Mouse (Mus musculus) midbrain, embryonic 12.5 days (tissue): ENCODE results near the gene Irgm2. TPM values are rescaled to one million over a fixed set of nuclear protein-coding genes. Genes with fewer than 3 reads are reported as not detected.

Experiments
- ATAC-seq: fragments of 200-750 bp; cut with Nextera tagmentation; 2 replicates; pipeline ENCODE4 v1.8.0; 2017; ENCODE audit warnings: low read depth, moderate TSS enrichment, moderate library complexity; ENCODE audit not compliant: low FRiP score
- H3K27ac ChIP-seq: fragments of 300-500 bp; sonication (generic); replicated peaks from 2 replicates; pipeline ENCODE4 v1.5.1; 2016; ENCODE audit warnings: mild to moderate bottlenecking
- H3K27me3 ChIP-seq: fragments of 300-500 bp; sonication (generic); 2 replicates; pipeline ENCODE4 v1.6.1; 2016; ENCODE audit warnings: mild to moderate bottlenecking
- H3K36me3 ChIP-seq: fragments of 300-500 bp; sonication (generic); 2 replicates; pipeline ENCODE4 v1.6.1; 2016
- H3K4me1 ChIP-seq: fragments of 300-500 bp; sonication (generic); 2 replicates; pipeline ENCODE4 v1.6.1; 2016
- H3K4me2 ChIP-seq: fragments of 300-500 bp; sonication (generic); replicated peaks from 2 replicates; pipeline ENCODE4 v1.6.1; 2016; ENCODE audit warnings: mild to moderate bottlenecking, moderate library complexity
- H3K4me3 ChIP-seq: fragments of 300-500 bp; sonication (generic); 2 replicates; pipeline ENCODE4 v1.5.1; 2016; ENCODE audit warnings: mild to moderate bottlenecking
- H3K9ac ChIP-seq: fragments of 300-500 bp; sonication (generic); replicated peaks from 2 replicates; pipeline ENCODE4 v1.6.1; 2016; ENCODE audit warnings: mild to moderate bottlenecking, moderate library complexity
- H3K9me3 ChIP-seq: fragments of 300-500 bp; sonication (generic); 2 replicates; pipeline ENCODE4 v1.6.1; 2016; ENCODE audit warnings: mild to moderate bottlenecking
- WGBS: fragments of 180-500 bp; shearing (Covaris S2); methylation state at CpG from one replicate; pipeline ENCODE4 v1.1.7; 2016; 5-methylcytosine and 5-hydroxymethylcytosine counted together
- polyA plus RNA-seq: library from polyadenylated mRNA; unstranded; fragments of >200 nt; fragmentation: Nextera tagmentation; extraction: Ambion mirVana; gene quantifications from 2 replicates; pipeline ENCODE4 v1.2.1, GENCODE M21; 2016

The Irgm2 gene
- polyA plus RNA-seq, 1 experiment from 2014 or later = 0.97 TPM

GRCm38 (mm10) chr11:58235152-58235551 is 35.7 kb downstream of the Irgm2 start:
- no peak overlapping the region for H3K4me3 ChIP-seq
- no peak overlapping the region for H3K27ac ChIP-seq
- WGBS = 16% methylated on average over 6 of the region's 6 CpGs
- H3K9ac ChIP-seq = no peak overlapping the region
- H3K4me1 ChIP-seq = no peaks in the 10 kb centered on the region
- no peaks in the 10 kb centered on the region for H3K36me3 ChIP-seq
- no peak overlapping the region for H3K4me2 ChIP-seq
- H3K27me3 ChIP-seq = 0 out of 2 replicates have a peak, but pooled peaks cover 5% of the 10 kb centered on the region
- ATAC-seq = no peak
- no peaks in the 10 kb centered on the region for H3K9me3 ChIP-seq

GRCm38 (mm10) chr11:58238840-58239791 is 39.7 kb downstream of the Irgm2 start:
- 2% methylated on average over 37 of the region's 37 CpGs for WGBS
- Histone ChIP-seq H3K4me2 (peak overlapping the region; percentile 60), H3K27me3 (no peaks in the 10 kb centered on the region), H3K4me1 (no peaks in the 10 kb centered on the region), H3K36me3 (no peaks in the 10 kb centered on the region), H3K27ac (no peak overlapping the region), H3K9ac (peak overlapping the region; percentile 51), H3K9me3 (no peaks in the 10 kb centered on the region), H3K4me3 (peak overlapping the region; percentile 44)
- peak; percentile 87 for ATAC-seq

DNA sequence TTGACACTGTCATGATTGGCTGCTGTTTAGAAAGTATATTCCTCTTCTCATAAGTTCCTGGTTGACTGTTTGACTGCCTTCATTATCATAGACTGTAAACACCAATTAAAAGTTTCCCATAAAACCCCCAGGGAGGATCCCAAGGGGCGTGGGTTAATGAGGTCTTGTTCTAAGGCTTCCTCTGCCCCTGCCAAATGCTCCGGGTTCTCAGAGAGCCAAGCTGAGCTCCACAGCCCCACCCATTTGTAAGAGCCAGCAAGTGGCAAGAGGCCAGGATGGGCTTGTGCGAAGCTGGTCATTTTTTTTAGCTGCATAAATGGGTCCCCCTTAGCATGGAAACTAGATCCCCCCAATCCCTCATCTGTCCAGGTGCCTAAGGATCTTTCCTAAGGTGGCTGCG is 47.9 kb downstream of the Irgm2 start:
- WGBS = 63% methylated on average over 4 of the region's 4 CpGs
- Histone ChIP-seq H3K4me2 (no peak overlapping the region), H3K27me3 (no peaks in the 10 kb centered on the region), H3K4me1 (no peaks in the 10 kb centered on the region), H3K9ac (no peak overlapping the region), H3K27ac (no peak overlapping the region), H3K36me3 (no peaks in the 10 kb centered on the region), H3K9me3 (no peaks in the 10 kb centered on the region), H3K4me3 (no peak overlapping the region)
- no peak for ATAC-seq

GRCm38 (mm10) chr11:58249203-58249981 is 50.0 kb downstream of the Irgm2 start:
- ATAC-seq = no peak
- Histone ChIP-seq H3K9ac (no peak overlapping the region), H3K4me3 (no peak overlapping the region), H3K4me1 (no peaks in the 10 kb centered on the region), H3K27me3 (no peaks in the 10 kb centered on the region), H3K4me2 (no peak overlapping the region), H3K27ac (no peak overlapping the region), H3K9me3 (no peaks in the 10 kb centered on the region), H3K36me3 (no peaks in the 10 kb centered on the region)
- 90% methylated on average over 7 of the region's 7 CpGs for WGBS

- H3K36me3 ChIP-seq = no peaks in the 10 kb centered on the region
- H3K9ac ChIP-seq = no peak overlapping the region
- no peak overlapping the region for H3K4me2 ChIP-seq
- H3K27me3 ChIP-seq = no peaks in the 10 kb centered on the region
- no peaks in the 10 kb centered on the region for H3K4me1 ChIP-seq
- H3K27ac ChIP-seq = no peak overlapping the region
- WGBS = 65% methylated on average over 5 of the region's 5 CpGs
- no peak for ATAC-seq
- no peaks in the 10 kb centered on the region for H3K9me3 ChIP-seq
- no peak overlapping the region for H3K4me3 ChIP-seq
Measured at GRCm38 (mm10) chr11:58250550-58250949, 51.1 kb downstream of the Irgm2 start.

- Histone ChIP-seq H3K4me2 (no peak overlapping the region), H3K4me3 (no peak overlapping the region), H3K27me3 (no peaks in the 10 kb centered on the region), H3K9ac (no peak overlapping the region), H3K9me3 (no peaks in the 10 kb centered on the region), H3K4me1 (no peaks in the 10 kb centered on the region), H3K36me3 (no peaks in the 10 kb centered on the region), H3K27ac (no peak overlapping the region)
- no peak for ATAC-seq
- 84% methylated on average over 3 of the region's 3 CpGs for WGBS
Measured at GRCm38 (mm10) chr11:58254411-58254810, 55.0 kb downstream of the Irgm2 start.

- WGBS = 88% methylated on average over 5 of the region's 5 CpGs
- Histone ChIP-seq H3K9me3 (no peaks in the 10 kb centered on the region), H3K4me3 (no peak overlapping the region), H3K27ac (no peak overlapping the region), H3K4me2 (no peak overlapping the region), H3K9ac (no peak overlapping the region), H3K27me3 (no peaks in the 10 kb centered on the region), H3K36me3 (no peaks in the 10 kb centered on the region), H3K4me1 (no peaks in the 10 kb centered on the region)
- no peak for ATAC-seq
Measured at GRCm38 (mm10) chr11:58257816-58258215, 58.4 kb downstream of the Irgm2 start.

GRCm38 (mm10) chr11:58260156-58260555 is 60.7 kb downstream of the Irgm2 start:
- Histone ChIP-seq H3K4me3 (no peak overlapping the region), H3K4me2 (no peak overlapping the region), H3K4me1 (no peaks in the 10 kb centered on the region), H3K27ac (no peak overlapping the region), H3K9ac (no peak overlapping the region), H3K27me3 (no peaks in the 10 kb centered on the region), H3K9me3 (no peaks in the 10 kb centered on the region), H3K36me3 (no peaks in the 10 kb centered on the region)
- 87% methylated on average over 4 of the region's 4 CpGs for WGBS
- no peak for ATAC-seq

DNA sequence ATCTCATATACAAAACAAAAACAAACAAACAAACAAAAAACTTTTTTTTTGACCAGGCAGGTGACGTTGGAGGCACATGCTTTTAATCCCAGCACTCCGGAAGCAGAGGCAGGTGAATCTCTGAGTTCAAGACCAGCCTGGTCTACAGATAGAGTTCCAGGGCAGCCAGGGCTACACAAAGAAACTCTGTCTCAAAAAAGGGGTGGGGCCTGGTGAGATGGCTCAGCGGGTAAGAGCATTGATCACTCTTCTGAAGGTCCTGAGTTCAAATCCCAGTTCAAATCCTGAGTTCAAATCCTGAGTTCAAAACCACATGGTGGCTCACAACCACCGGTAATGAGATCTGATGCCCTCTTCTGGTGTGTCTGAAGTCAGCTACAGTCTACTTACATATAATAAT is 62.4 kb downstream of the Irgm2 start:
- WGBS = 91% methylated on average over 4 of the region's 4 CpGs
- no peaks in the 10 kb centered on the region for H3K36me3 ChIP-seq
- H3K9ac ChIP-seq = no peak overlapping the region
- ATAC-seq = no peak
- H3K27ac ChIP-seq = no peak overlapping the region
- H3K9me3 ChIP-seq = no peaks in the 10 kb centered on the region
- no peak overlapping the region for H3K4me3 ChIP-seq
- no peaks in the 10 kb centered on the region for H3K4me1 ChIP-seq
- no peak overlapping the region for H3K4me2 ChIP-seq
- H3K27me3 ChIP-seq = no peaks in the 10 kb centered on the region

DNA sequence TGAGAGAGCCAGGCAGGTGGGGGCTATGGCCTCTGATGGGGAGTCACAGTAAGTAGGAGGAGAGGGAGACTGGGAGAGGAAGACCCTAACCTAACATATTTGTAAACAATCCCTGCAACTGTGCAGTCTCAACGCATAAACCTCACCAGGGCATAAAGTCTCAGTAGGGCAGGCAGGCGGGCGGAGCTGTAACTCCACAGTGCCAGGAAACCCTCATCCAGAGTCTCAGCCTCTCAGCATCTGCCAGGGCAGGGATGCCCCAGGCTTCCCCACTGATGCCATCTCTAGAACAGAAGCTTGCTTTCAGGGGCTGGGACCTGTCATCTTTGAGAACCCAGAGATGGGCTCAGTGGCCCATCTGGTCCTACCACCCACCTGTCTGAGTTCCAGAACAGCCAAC is 62.9 kb downstream of the Irgm2 start:
- 94% methylated on average over 3 of the region's 3 CpGs for WGBS
- no peak overlapping the region for H3K4me3 ChIP-seq
- no peak for ATAC-seq
- H3K27me3 ChIP-seq = no peaks in the 10 kb centered on the region
- no peak overlapping the region for H3K27ac ChIP-seq
- no peaks in the 10 kb centered on the region for H3K9me3 ChIP-seq
- H3K36me3 ChIP-seq = no peaks in the 10 kb centered on the region
- H3K4me1 ChIP-seq = no peaks in the 10 kb centered on the region
- no peak overlapping the region for H3K9ac ChIP-seq
- H3K4me2 ChIP-seq = no peak overlapping the region

GRCm38 (mm10) chr11:58263516-58263915 is 64.1 kb downstream of the Irgm2 start:
- Histone ChIP-seq H3K9me3 (no peaks in the 10 kb centered on the region), H3K36me3 (no peaks in the 10 kb centered on the region), H3K27me3 (no peaks in the 10 kb centered on the region), H3K4me2 (no peak overlapping the region), H3K9ac (no peak overlapping the region), H3K27ac (no peak overlapping the region), H3K4me3 (no peak overlapping the region), H3K4me1 (no peaks in the 10 kb centered on the region)
- no peak for ATAC-seq
- WGBS = 91% methylated on average over 2 of the region's 2 CpGs

DNA sequence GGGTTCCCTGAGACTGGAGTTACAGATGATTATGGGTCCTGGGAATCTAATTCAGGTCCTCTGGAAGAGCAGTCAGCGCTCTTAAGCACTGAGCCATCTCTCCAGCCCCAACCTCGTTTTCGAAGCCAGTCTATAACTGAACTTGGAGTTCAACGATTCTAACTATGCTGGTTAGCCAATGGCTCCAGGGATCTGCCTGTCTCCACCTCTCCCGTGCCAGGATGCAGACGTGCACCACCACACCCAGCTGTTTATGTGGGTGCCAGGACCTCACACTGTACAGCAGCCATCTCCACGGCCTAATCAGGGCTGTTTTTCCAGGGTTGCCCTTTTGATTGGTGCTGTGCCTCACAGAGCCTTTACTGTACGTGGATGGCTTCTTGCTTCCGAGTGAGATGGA is 65.1 kb downstream of the Irgm2 start:
- Histone ChIP-seq H3K27me3 (no peaks in the 10 kb centered on the region), H3K4me1 (no peaks in the 10 kb centered on the region), H3K9me3 (no peaks in the 10 kb centered on the region), H3K4me3 (no peak overlapping the region), H3K9ac (no peak overlapping the region), H3K27ac (no peak overlapping the region), H3K36me3 (no peaks in the 10 kb centered on the region), H3K4me2 (no peak overlapping the region)
- no peak for ATAC-seq
- 87% methylated on average over 9 of the region's 9 CpGs for WGBS
